Mouse (Mus musculus) heart, embryonic 11.5 days (tissue): ENCODE data around the gene Cog1. TPM values are rescaled to one million over a fixed set of nuclear protein-coding genes. Genes with fewer than 3 reads are reported as not detected.

Experiments used
- polyA plus RNA-seq: library from polyadenylated mRNA; unstranded; fragments of >200 nt; fragmentation: Nextera tagmentation; extraction: Ambion mirVana; gene quantifications from 2 replicates; pipeline ENCODE4 v1.2.1, GENCODE M21; 2014

Gene Cog1
- polyA plus RNA-seq, 1 experiment from 2014 or later, result 19.4 TPM

Other genes with a start within 250 kb of the Cog1 start
- 0.79 and 1.0 TPM in 2 replicates for gene Sstr2, start 29.8 kb upstream of the Cog1 start, polyA plus RNA-seq
- gene Slc39a11, start 910 bp downstream of the Cog1 start, polyA plus RNA-seq, result 17.1 and 18.7 TPM in 2 replicates
- 53.1 and 54.7 TPM in 2 replicates for gene Fam104a, start 35.0 kb downstream of the Cog1 start, polyA plus RNA-seq
- gene D11Wsu47e, start 35.2 kb downstream of the Cog1 start, polyA plus RNA-seq, result 18.1 and 18.7 TPM in 2 replicates
- gene Cpsf4l, start 60.8 kb downstream of the Cog1 start, polyA plus RNA-seq, result 0.23 and 0.30 TPM in 2 replicates
- gene Cdc42ep4, start 102.7 kb downstream of the Cog1 start, polyA plus RNA-seq, result 18.4 and 19.3 TPM in 2 replicates